Mouse (Mus musculus) urinary bladder, postnatal 10 days (tissue): ENCODE measurements around the gene Nt5m.

Source experiments
- DNase-seq: peaks from one replicate; pipeline ENCODE4 v3.0.0; 2022; ENCODE audit warnings: low spot score

The Nt5m gene

GRCm38 (mm10) chr11:59839459-59840126 is 346 bp downstream of the Nt5m start, which contains the start of gene Cops3:
Cops3 (minus strand) TSS chr11:59839838.
- DNase-seq, result peak; percentile 89

GRCm38 (mm10) chr11:59846311-59846710 is 7.1 kb downstream of the Nt5m start:
- no peak for DNase-seq

- no peak for DNase-seq
These were observed 7.9 kb downstream of the Nt5m start for GRCm38 (mm10) chr11:59847131-59847530.

GRCm38 (mm10) chr11:59847891-59848884 is 8.9 kb downstream of the Nt5m start:
- peak; percentile 27 for DNase-seq

GRCm38 (mm10) chr11:59852865-59853264 is 13.6 kb downstream of the Nt5m start:
- no peak for DNase-seq

GRCm38 (mm10) chr11:59860467-59860866 is 21.2 kb downstream of the Nt5m start:
- DNase-seq, result no peak

- DNase-seq, result no peak
These were observed 25.1 kb downstream of the Nt5m start for GRCm38 (mm10) chr11:59864316-59864715.

GRCm38 (mm10) chr11:59872124-59872523 is 32.9 kb downstream of the Nt5m start:
- DNase-seq, result no peak

- DNase-seq, result peak; percentile 24
These were observed 40.8 kb downstream of the Nt5m start for GRCm38 (mm10) chr11:59880031-59880430.

- DNase-seq, result no peak
These were observed 46.2 kb downstream of the Nt5m start for GRCm38 (mm10) chr11:59885217-59885986.

GRCm38 (mm10) chr11:59886952-59887351 is 47.7 kb downstream of the Nt5m start:
- no peak for DNase-seq

- no peak for DNase-seq
These were observed 48.9 kb downstream of the Nt5m start for GRCm38 (mm10) chr11:59888151-59888550.

- DNase-seq, result no peak
These were observed 52.6 kb downstream of the Nt5m start for GRCm38 (mm10) chr11:59891854-59892253.

GRCm38 (mm10) chr11:59893153-59893788 is 54.0 kb downstream of the Nt5m start:
- no peak for DNase-seq

- no peak for DNase-seq
These were observed 55.7 kb downstream of the Nt5m start for GRCm38 (mm10) chr11:59894916-59895315.

GRCm38 (mm10) chr11:59895316-59895715 is 56.1 kb downstream of the Nt5m start:
- DNase-seq, result no peak

GRCm38 (mm10) chr11:59897981-59898599 is 58.8 kb downstream of the Nt5m start:
- DNase-seq, result no peak

GRCm38 (mm10) chr11:59899711-59900685 is 60.8 kb downstream of the Nt5m start:
- DNase-seq, result no peak

- no peak for DNase-seq
These were observed 61.7 kb downstream of the Nt5m start for GRCm38 (mm10) chr11:59900995-59901394.
